Mouse (Mus musculus) lung, embryonic 14.5 days (tissue): ENCODE measurements around the gene Rilpl1. TPM values are rescaled to one million over a fixed set of nuclear protein-coding genes. Genes with fewer than 3 reads are reported as not detected.
A peak's percentile ranks its signal among the peaks of the same experiment; 100 is the strongest.
"Not testable (repeated sequence)": the region's sequence is repeated elsewhere in the genome, so short reads cannot be mapped to it uniquely, and the experiment has no call there.

Experiments used
- ATAC-seq: fragments of 200-750 bp; cut with Nextera tagmentation; 2 replicates; pipeline ENCODE4 v1.8.0; 2017; ENCODE audit warnings: mild to moderate bottlenecking, moderate TSS enrichment, moderate library complexity; ENCODE audit not compliant: insufficient read depth
- DNase-seq: peaks from one replicate; pipeline ENCODE4 v3.0.0-alpha.2; 2015
- H3K27ac ChIP-seq: fragments of 300-500 bp; sonication (generic); 2 replicates; pipeline ENCODE4 v1.5.1; 2014; ENCODE audit warnings: low read depth, mild to moderate bottlenecking, moderate library complexity
- H3K27me3 ChIP-seq: fragments of 300-500 bp; sonication (generic); 2 replicates; pipeline ENCODE4 v1.6.1; 2014; ENCODE audit warnings: low read length, control low read depth; ENCODE audit not compliant: insufficient read depth
- H3K36me3 ChIP-seq: fragments of 300-500 bp; sonication (generic); 2 replicates; pipeline ENCODE4 v1.6.1; 2014; ENCODE audit warnings: control low read depth; ENCODE audit not compliant: insufficient read depth
- H3K4me1 ChIP-seq: fragments of 300-500 bp; sonication (generic); 2 replicates; pipeline ENCODE4 v1.6.1; 2014; ENCODE audit warnings: antibody characterized with exemption, control low read depth; ENCODE audit not compliant: insufficient read depth
- H3K4me2 ChIP-seq: fragments of 300-500 bp; sonication (generic); 2 replicates; pipeline ENCODE4 v1.6.1; 2014; ENCODE audit warnings: mild to moderate bottlenecking
- H3K4me3 ChIP-seq: fragments of 300-500 bp; sonication (generic); 2 replicates; pipeline ENCODE4 v1.5.1; 2014; ENCODE audit warnings: low read depth, low read length
- H3K9ac ChIP-seq: fragments of 300-500 bp; sonication (generic); 2 replicates; pipeline ENCODE4 v1.6.1; 2014
- H3K9me3 ChIP-seq: fragments of 300-500 bp; sonication (generic); 2 replicates; pipeline ENCODE4 v1.6.1; 2016; ENCODE audit warnings: low read depth, low read length, control low read depth
- CTCF ChIP-seq: IDR thresholded peaks from 2 replicates; pipeline ENCODE4 v1.5.1; 2016; ENCODE audit warnings: antibody characterized with exemption, low read depth
- WGBS: fragments of 180-500 bp; shearing (Covaris S2); extraction: QIAGEN DNeasy Blood & Tissue Kit; methylation state at CpG from one replicate; pipeline ENCODE4 v1.1.7; 2014; 5-methylcytosine and 5-hydroxymethylcytosine counted together
- polyA plus RNA-seq: library from polyadenylated mRNA; unstranded; fragments of >200 nt; fragmentation: Nextera tagmentation; extraction: Ambion mirVana; gene quantifications from 2 replicates; pipeline ENCODE4 v1.2.1, GENCODE M21; 2014

Rilpl1 gene
- polyA plus RNA-seq, 1 experiment from 2014 or later = 21.1 TPM

GRCm38 (mm10) chr5:124552558-124553307 is 21.5 kb upstream of the Rilpl1 start, which contains the start of gene Ddx55:
Ddx55 (plus strand) TSS chr5:124552864.
- H3K36me3 ChIP-seq = peaks cover 51% of the 10 kb centered on the region
- under 1% methylated on average over 66 of the region's 66 CpGs for WGBS

GRCm38 (mm10) chr5:124552094-124552472 is 20.9 kb upstream of the Rilpl1 start:
- peak overlapping the region; percentile 75 for H3K27ac ChIP-seq
- H3K4me2 ChIP-seq = peak overlapping the region; percentile 70
- H3K4me1 ChIP-seq = no peaks in the 10 kb centered on the region; the same call in 1 of the 2 replicates
- TF ChIP-seq CTCF = no peak
- 7% methylated on average over 9 of the region's 9 CpGs for WGBS
- peak overlapping the region; percentile 70 for H3K9ac ChIP-seq
- ATAC-seq (no peak), DNase-seq (peak; percentile 45)
- H3K36me3 ChIP-seq = peaks cover 51% of the 10 kb centered on the region
- no peaks in the 10 kb centered on the region for H3K9me3 ChIP-seq
- no peaks in the 10 kb centered on the region for H3K27me3 ChIP-seq
- H3K4me3 ChIP-seq = peak overlapping the region; percentile 88

More at GRCm38 (mm10) chr5:124552558-124553307, 21.5 kb upstream of the Rilpl1 start, which contains the start of gene Ddx55:
- Histone ChIP-seq H3K4me3 (peak within 1 kb of the TSS; percentile 88), H3K4me2 (peak within 1 kb of the TSS; percentile 70), H3K4me1 (no peaks in the 10 kb centered on the region; the same call in 1 of the 2 replicates), H3K9ac (peak within 1 kb of the TSS; percentile 70), H3K27me3 (no peaks in the 10 kb centered on the region), H3K9me3 (no peaks in the 10 kb centered on the region), H3K27ac (peak within 1 kb of the TSS; percentile 75)
- DNase-seq (peak; percentile 96), ATAC-seq (peak; percentile 86)
- TF ChIP-seq CTCF = peak; percentile 53

GRCm38 (mm10) chr5:124551349-124552093 is 20.3 kb upstream of the Rilpl1 start:
- peak; percentile 34 for DNase-seq
- peak overlapping the region; percentile 70 for H3K9ac ChIP-seq
- WGBS = 23% methylated on average over 5 of the region's 5 CpGs
- not testable (repeated sequence) for H3K27me3 ChIP-seq, H3K4me1 ChIP-seq, ATAC-seq, H3K9me3 ChIP-seq
- peak overlapping the region; percentile 88 for H3K4me3 ChIP-seq
- peak; percentile 41 for TF ChIP-seq CTCF
- H3K36me3 ChIP-seq = peaks cover 51% of the 10 kb centered on the region
- peak overlapping the region; percentile 70 for H3K4me2 ChIP-seq
- peak overlapping the region; percentile 5; the same call in 1 of the 2 replicates for H3K27ac ChIP-seq

GRCm38 (mm10) chr5:124550737-124551136 is 19.5 kb upstream of the Rilpl1 start:
- H3K27me3 ChIP-seq, H3K9ac ChIP-seq, H3K4me2 ChIP-seq, DNase-seq, H3K27ac ChIP-seq, H3K9me3 ChIP-seq, H3K4me3 ChIP-seq, ATAC-seq, H3K4me1 ChIP-seq: not testable (repeated sequence)
- 85% methylated on average over 4 of the region's 4 CpGs for WGBS
- H3K36me3 ChIP-seq = peaks cover 51% of the 10 kb centered on the region

- WGBS = 6% methylated on average over 8 of the region's 8 CpGs
- H3K36me3 ChIP-seq = peaks cover 44% of the 10 kb centered on the region
- DNase-seq (no peak), ATAC-seq (no peak)
- no peak for TF ChIP-seq CTCF
- no peaks in the 10 kb centered on the region for H3K27me3 ChIP-seq
- H3K4me3 ChIP-seq = peak overlapping the region; percentile 90
- H3K27ac ChIP-seq = peak overlapping the region; percentile 86; the same call in 1 of the 2 replicates
- H3K4me1 ChIP-seq = peaks cover 3% of the 10 kb centered on the region
- peak overlapping the region; percentile 69 for H3K4me2 ChIP-seq
- H3K9ac ChIP-seq = peak overlapping the region; percentile 93
- no peaks in the 10 kb centered on the region for H3K9me3 ChIP-seq
Observed at GRCm38 (mm10) chr5:124541602-124541973, 10.4 kb upstream of the Rilpl1 start.

- Histone ChIP-seq H3K9ac (peak overlapping the region; percentile 93), H3K4me2 (peak overlapping the region; percentile 69), H3K27ac (peak overlapping the region; percentile 86), H3K4me3 (peak overlapping the region; percentile 90), H3K4me1 (peaks cover 3% of the 10 kb centered on the region), H3K9me3 (no peaks in the 10 kb centered on the region), H3K36me3 (peaks cover 39% of the 10 kb centered on the region), H3K27me3 (no peaks in the 10 kb centered on the region)
- no peak for TF ChIP-seq CTCF
- DNase-seq (peak; percentile 67), ATAC-seq (peak; percentile 70)
- WGBS = under 1% methylated on average over 69 of the region's 89 CpGs
Observed at GRCm38 (mm10) chr5:124540905-124541601, 9.9 kb upstream of the Rilpl1 start.
